Mouse (Mus musculus): Measurements from ENCODE around the gene Zbtb7b. TPM values are rescaled to one million over a fixed set of nuclear protein-coding genes. Genes with fewer than 3 reads are reported as not detected.

Zbtb7b gene
- polyA plus RNA-seq, 1 experiment from 2014 or later = 1.6 TPM

DNA sequence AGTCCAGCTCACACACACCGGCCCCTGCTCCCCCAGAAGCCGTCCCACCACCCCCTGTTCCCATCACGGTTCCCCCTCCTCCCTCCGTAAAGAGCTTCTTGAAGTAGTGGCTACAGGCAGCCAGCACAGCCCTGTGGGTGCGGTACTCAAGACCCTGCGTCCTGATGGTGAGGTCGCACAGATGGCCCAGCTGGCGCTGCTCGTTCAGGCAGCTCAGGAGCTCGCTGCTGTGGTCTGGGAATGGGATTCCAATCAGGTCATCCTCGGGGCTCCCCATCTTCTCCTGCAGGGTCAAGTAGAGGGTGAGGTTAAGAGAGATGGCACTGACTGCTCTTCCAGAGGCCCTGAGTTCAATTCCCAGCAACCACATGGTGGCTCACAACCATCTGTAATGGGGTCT, 13.3 kb downstream of the Zbtb7b start:
- ATAC-seq (ENCODE audit: insufficient read depth) (no peak), DNase-seq (no peak)
- Histone ChIP-seq H3K9ac (no peak overlapping the region), H3K36me3 (ENCODE audit: insufficient read depth) (peaks cover 10% of the 10 kb centered on the region; the same call in 1 of the 2 replicates), H3K27me3 (ENCODE audit: insufficient read depth, low read length) (no peaks in the 10 kb centered on the region), H3K4me2 (no peak overlapping the region), H3K4me1 (ENCODE audit: insufficient read depth) (peaks cover 3% of the 10 kb centered on the region; the same call in 1 of the 2 replicates), H3K27ac (ENCODE audit: low read depth) (no peak overlapping the region), H3K9me3 (ENCODE audit: low read depth, low read length) (no peaks in the 10 kb centered on the region), H3K4me3 (ENCODE audit: low read depth, low read length) (no peak overlapping the region)
- WGBS = 64% methylated on average over 11 of the region's 11 CpGs
- TF ChIP-seq CTCF (IDR thresholded peaks at IDR 0.05; ENCODE audit: low read depth) = no peak

DNA sequence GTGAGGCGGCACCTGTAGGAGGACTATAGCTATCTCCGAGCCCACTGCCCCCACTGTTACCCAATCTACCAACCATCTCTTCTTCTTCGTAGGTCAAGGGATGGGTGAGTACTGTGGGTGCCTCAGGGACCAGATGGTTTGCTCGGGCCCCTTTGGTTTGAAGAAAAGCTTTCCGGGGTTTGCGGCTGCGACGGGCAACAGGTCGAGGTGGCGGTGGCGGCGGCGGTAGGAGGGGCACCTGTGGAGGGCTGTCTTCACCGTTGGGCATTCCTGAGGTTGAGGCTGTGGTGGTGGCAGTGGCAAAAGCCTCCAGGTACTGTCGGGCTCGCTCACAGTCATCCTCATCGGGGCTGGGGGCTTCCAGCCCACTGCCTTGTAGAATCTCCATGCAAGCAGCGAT, 13.9 kb downstream of the Zbtb7b start:
- no peak for ATAC-seq (ENCODE audit: insufficient read depth)
- no peak for DNase-seq
- no peak overlapping the region for H3K4me2 ChIP-seq
- TF ChIP-seq CTCF (IDR thresholded peaks at IDR 0.05; ENCODE audit: low read depth) = no peak
- H3K9ac ChIP-seq = no peak overlapping the region
- peaks cover 10% of the 10 kb centered on the region; the same call in 1 of the 2 replicates for H3K36me3 ChIP-seq (ENCODE audit: insufficient read depth)
- no peak overlapping the region for H3K4me3 ChIP-seq (ENCODE audit: low read depth, low read length)
- H3K27ac ChIP-seq (ENCODE audit: low read depth) = no peak overlapping the region
- no peaks in the 10 kb centered on the region for H3K9me3 ChIP-seq (ENCODE audit: low read depth, low read length)
- H3K4me1 ChIP-seq (ENCODE audit: insufficient read depth) = peaks cover 3% of the 10 kb centered on the region; the same call in 1 of the 2 replicates
- 88% methylated on average over 18 of the region's 18 CpGs for WGBS
- no peaks in the 10 kb centered on the region for H3K27me3 ChIP-seq (ENCODE audit: insufficient read depth, low read length)

DNA sequence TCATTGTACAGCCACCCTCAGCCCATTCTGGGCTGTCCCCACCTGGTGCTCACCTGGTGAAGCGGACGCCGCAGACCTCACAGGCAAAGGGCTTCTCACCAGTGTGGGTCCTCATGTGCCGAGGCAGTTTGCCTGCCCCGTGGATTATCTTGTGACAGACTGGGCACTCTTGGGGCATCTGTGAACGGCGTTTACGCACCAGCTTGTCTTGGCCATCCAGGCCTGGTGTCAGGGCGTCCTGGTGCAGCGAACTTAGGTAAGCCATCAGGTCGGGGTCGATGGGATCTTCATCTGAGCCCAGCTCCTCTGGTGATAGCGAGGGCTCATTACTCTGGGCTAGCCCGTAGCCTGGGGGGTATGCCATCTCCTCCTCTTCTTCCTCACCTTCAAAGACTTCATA, 14.3 kb downstream of the Zbtb7b start:
- 90% methylated on average over 14 of the region's 14 CpGs for WGBS
- Histone ChIP-seq H3K9me3 (ENCODE audit: low read depth, low read length) (no peaks in the 10 kb centered on the region), H3K4me1 (ENCODE audit: insufficient read depth) (peaks cover under 1% of the 10 kb centered on the region; the same call in 1 of the 2 replicates), H3K4me2 (no peak overlapping the region), H3K27me3 (ENCODE audit: insufficient read depth, low read length) (no peaks in the 10 kb centered on the region), H3K9ac (no peak overlapping the region), H3K36me3 (ENCODE audit: insufficient read depth) (peaks cover 10% of the 10 kb centered on the region; the same call in 1 of the 2 replicates), H3K27ac (ENCODE audit: low read depth) (no peak overlapping the region), H3K4me3 (ENCODE audit: low read depth, low read length) (no peak overlapping the region)
- no peak for DNase-seq
- TF ChIP-seq CTCF (IDR thresholded peaks at IDR 0.05; ENCODE audit: low read depth) = no peak
- no peak for ATAC-seq (ENCODE audit: insufficient read depth)

DNA sequence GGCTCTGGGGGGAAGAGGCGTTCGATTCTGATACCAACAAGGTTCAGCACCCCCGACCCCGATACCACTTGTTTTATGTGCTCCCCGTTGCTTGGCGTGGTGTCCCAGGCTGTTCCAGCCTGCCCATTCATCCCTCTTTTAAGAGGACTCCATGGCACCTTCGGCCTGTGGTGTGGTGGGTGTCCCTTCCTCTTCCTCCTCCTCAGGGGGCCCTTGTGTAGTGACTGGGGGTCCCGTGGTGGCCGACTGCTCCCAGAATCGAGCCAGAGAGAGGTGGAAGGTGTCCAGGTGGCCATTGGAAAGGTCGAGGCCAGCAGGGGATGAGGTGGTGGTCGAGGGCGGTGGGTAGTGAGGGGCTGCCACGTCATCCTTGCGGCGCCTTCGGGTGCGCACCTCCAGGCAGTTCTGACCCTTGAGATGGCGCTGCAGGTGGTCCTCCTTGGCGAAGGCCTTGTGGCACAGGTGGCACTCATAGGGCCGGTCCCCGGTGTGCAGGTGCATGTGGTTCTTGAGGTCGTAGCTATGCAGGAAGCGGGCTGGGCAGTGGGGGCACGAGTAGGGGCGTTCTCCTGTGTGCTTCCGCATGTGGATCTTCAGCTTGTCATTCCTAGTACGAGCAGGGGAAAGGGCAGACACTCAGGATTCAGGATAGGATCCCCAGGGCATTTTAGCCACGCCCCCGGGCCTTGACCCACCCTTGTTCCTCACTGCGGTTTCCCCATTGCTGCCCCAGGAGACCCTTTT, 15.0 kb downstream of the Zbtb7b start:
- DNase-seq (no peak), ATAC-seq (ENCODE audit: insufficient read depth) (no peak)
- Histone ChIP-seq H3K27ac (ENCODE audit: low read depth) (no peak overlapping the region), H3K27me3 (ENCODE audit: insufficient read depth, low read length) (no peaks in the 10 kb centered on the region), H3K36me3 (ENCODE audit: insufficient read depth) (peaks cover 10% of the 10 kb centered on the region; the same call in 1 of the 2 replicates), H3K4me2 (peak overlapping the region; percentile 76), H3K9me3 (ENCODE audit: low read depth, low read length) (no peaks in the 10 kb centered on the region), H3K9ac (no peak overlapping the region), H3K4me3 (ENCODE audit: low read depth, low read length) (no peak overlapping the region), H3K4me1 (ENCODE audit: insufficient read depth) (no peaks in the 10 kb centered on the region)
- TF ChIP-seq CTCF (IDR thresholded peaks at IDR 0.05; ENCODE audit: low read depth) = no peak
- WGBS = 85% methylated on average over 31 of the region's 31 CpGs

DNA sequence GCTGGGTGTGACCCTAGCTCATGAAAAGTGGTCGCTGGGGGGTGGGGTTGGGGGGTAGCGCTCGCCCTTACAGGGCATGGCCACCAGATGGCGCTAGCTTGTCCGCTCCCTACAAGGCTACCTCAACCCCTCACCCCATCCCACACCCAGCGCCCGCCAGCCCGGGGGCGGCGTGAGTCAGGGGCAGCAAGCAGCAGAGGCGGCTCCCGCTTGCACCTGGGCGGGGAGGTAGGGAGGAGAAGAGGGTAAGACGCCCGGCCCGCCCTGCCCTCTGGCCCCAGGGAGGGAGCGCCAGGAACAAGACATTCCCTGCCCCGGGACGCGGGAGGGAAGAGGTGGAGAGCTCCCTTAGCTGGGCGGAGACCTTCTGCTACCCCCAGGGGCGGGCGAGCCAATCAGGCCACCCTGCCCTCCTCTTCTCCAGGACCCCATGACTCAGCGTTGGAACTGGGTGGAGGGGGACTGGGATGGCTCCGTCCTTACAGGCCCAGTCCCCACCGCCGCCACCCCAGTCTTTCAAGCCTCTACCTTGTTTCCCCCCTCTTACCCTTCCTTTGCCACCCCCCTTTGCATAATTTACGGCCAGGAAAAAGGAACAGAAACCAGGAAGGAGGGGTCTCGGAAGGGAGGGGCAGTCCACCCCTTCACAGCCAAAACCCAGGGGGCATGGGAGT, 16.0 kb downstream of the Zbtb7b start:
- H3K27me3 ChIP-seq (ENCODE audit: insufficient read depth, low read length) = no peaks in the 10 kb centered on the region
- peak overlapping the region; percentile 76 for H3K4me2 ChIP-seq
- DNase-seq (peak; percentile 87), ATAC-seq (ENCODE audit: insufficient read depth) (peak; percentile 95)
- TF ChIP-seq CTCF (IDR thresholded peaks at IDR 0.05; ENCODE audit: low read depth) = peak; percentile 97
- peaks cover 10% of the 10 kb centered on the region; the same call in 1 of the 2 replicates for H3K36me3 ChIP-seq (ENCODE audit: insufficient read depth)
- H3K27ac ChIP-seq (ENCODE audit: low read depth) = peak overlapping the region; percentile 54; the same call in 1 of the 2 replicates
- WGBS = 1% methylated on average over 28 of the region's 29 CpGs
- H3K4me3 ChIP-seq (ENCODE audit: low read depth, low read length) = peak overlapping the region; percentile 52
- no peaks in the 10 kb centered on the region for H3K4me1 ChIP-seq (ENCODE audit: insufficient read depth)
- H3K9me3 ChIP-seq (ENCODE audit: low read depth, low read length) = no peaks in the 10 kb centered on the region
- H3K9ac ChIP-seq = peak overlapping the region; percentile 62

DNA sequence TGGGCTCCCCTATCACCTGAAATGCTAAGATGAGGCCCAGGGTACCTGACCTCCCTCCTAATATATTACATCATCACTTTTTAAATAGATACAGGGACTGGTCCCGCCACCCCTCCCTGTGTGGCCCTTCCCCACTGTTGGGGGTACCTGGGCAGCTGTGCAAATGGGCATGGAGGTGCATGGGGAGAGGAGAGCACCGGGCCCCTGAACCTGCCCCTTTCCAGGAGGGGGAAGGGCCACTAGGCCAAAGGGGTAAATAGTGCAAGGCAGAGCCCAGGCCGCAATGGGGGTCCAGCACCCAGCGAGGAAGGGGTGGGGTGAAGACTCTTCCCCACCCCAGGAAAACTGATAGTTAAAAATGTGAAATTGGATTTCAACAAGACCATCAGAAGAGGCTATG, 16.7 kb downstream of the Zbtb7b start:
- H3K27me3 ChIP-seq (ENCODE audit: insufficient read depth, low read length) = no peaks in the 10 kb centered on the region
- DNase-seq = no peak
- H3K36me3 ChIP-seq (ENCODE audit: insufficient read depth) = peaks cover 10% of the 10 kb centered on the region; the same call in 1 of the 2 replicates
- peak overlapping the region; percentile 52 for H3K4me3 ChIP-seq (ENCODE audit: low read depth, low read length)
- no peaks in the 10 kb centered on the region for H3K9me3 ChIP-seq (ENCODE audit: low read depth, low read length)
- H3K4me1 ChIP-seq (ENCODE audit: insufficient read depth) = no peaks in the 10 kb centered on the region
- WGBS = 61% methylated on average over 4 of the region's 4 CpGs
- no peak for TF ChIP-seq CTCF (IDR thresholded peaks at IDR 0.05; ENCODE audit: low read depth)
- H3K9ac ChIP-seq = no peak overlapping the region
- peak overlapping the region; percentile 76 for H3K4me2 ChIP-seq
- H3K27ac ChIP-seq (ENCODE audit: low read depth) = peak overlapping the region; percentile 42; the same call in 1 of the 2 replicates
- peak; percentile 16; the same call in 1 of the 2 replicates for ATAC-seq (ENCODE audit: insufficient read depth)
